Mouse (Mus musculus) embryonic fibroblast, embryonic 13.5 days (primary cell): ENCODE measurements at regions not wholly inside any gene's neighbourhood (a gene's known extent, or its start where the extent isn't known, plus 50 kb on each side); places are given as distances from the start of the nearest gene placed in this dataset.

Experiments
- H3K27ac ChIP-seq: 2 replicates; pipeline ENCODE4 v1.5.1; 2012; ENCODE audit warnings: low read length, control low read depth, inconsistent platforms; ENCODE audit not compliant: insufficient read depth
- H3K4me1 ChIP-seq: 2 replicates; pipeline ENCODE4 v1.6.1; 2011; ENCODE audit warnings: low read length; ENCODE audit not compliant: control insufficient read depth, insufficient read depth
- H3K4me3 ChIP-seq: 2 replicates; pipeline ENCODE4 v1.5.1; 2011; ENCODE audit warnings: mild to moderate bottlenecking, control low read depth, low read length; ENCODE audit not compliant: insufficient read depth
- CTCF ChIP-seq: IDR thresholded peaks from 2 replicates; pipeline ENCODE4 v1.5.1; 2011; ENCODE audit warnings: mild to moderate bottlenecking, control low read depth, low read length, moderate library complexity, borderline replicate concordance; ENCODE audit not compliant: insufficient read depth
- POLR2A ChIP-seq: IDR thresholded peaks from 2 replicates; pipeline ENCODE4 v1.6.1; 2011; ENCODE audit warnings: low read depth, mild to moderate bottlenecking, control low read depth, low read length, moderate library complexity

- Histone ChIP-seq H3K4me3 (no peak overlapping the region), H3K27ac (no peak overlapping the region), H3K4me1 (peaks cover 2% of the 10 kb centered on the region; the same call in 1 of the 2 replicates)
- TF ChIP-seq POLR2A (no peak), CTCF (no peak)
These were observed 224.1 kb upstream of the Rpl38 start for GRCm38 (mm10) chr11:114444211-114444610.

GRCm38 (mm10) chr11:114443444-114443843, 224.9 kb upstream of the Rpl38 start:
- TF ChIP-seq POLR2A (no peak), CTCF (no peak)
- Histone ChIP-seq H3K4me3 (no peak overlapping the region), H3K27ac (no peak overlapping the region), H3K4me1 (no peaks in the 10 kb centered on the region; the same call in 1 of the 2 replicates)

- Histone ChIP-seq H3K4me1 (no peaks in the 10 kb centered on the region), H3K4me3 (no peak overlapping the region), H3K27ac (no peak overlapping the region)
- no peak for TF ChIP-seq POLR2A
- no peak for TF ChIP-seq CTCF
These were observed 229.0 kb upstream of the Rpl38 start for GRCm38 (mm10) chr11:114439314-114439713.

- H3K4me3 ChIP-seq = no peak overlapping the region
- H3K27ac ChIP-seq = no peak overlapping the region
- TF ChIP-seq CTCF = no peak
- TF ChIP-seq POLR2A = no peak
- no peaks in the 10 kb centered on the region for H3K4me1 ChIP-seq
These were observed 232.5 kb upstream of the Rpl38 start for GRCm38 (mm10) chr11:114435788-114436187.

GRCm38 (mm10) chr11:114433561-114433960, 234.8 kb upstream of the Rpl38 start:
- Histone ChIP-seq H3K27ac (no peak overlapping the region), H3K4me3 (no peak overlapping the region), H3K4me1 (no peaks in the 10 kb centered on the region)
- TF ChIP-seq CTCF (no peak), POLR2A (no peak)

GRCm38 (mm10) chr11:114425447-114425846, 242.9 kb upstream of the Rpl38 start:
- H3K4me1 ChIP-seq = no peaks in the 10 kb centered on the region
- no peak for TF ChIP-seq POLR2A
- no peak for TF ChIP-seq CTCF
- no peak overlapping the region for H3K27ac ChIP-seq

GRCm38 (mm10) chr11:114423322-114423721, 245.0 kb upstream of the Rpl38 start:
- TF ChIP-seq CTCF = no peak
- no peak overlapping the region for H3K27ac ChIP-seq
- H3K4me1 ChIP-seq = no peaks in the 10 kb centered on the region
- no peak overlapping the region for H3K4me3 ChIP-seq

More at GRCm38 (mm10) chr11:114425447-114425846, 242.9 kb upstream of the Rpl38 start:
- no peak overlapping the region for H3K4me3 ChIP-seq

GRCm38 (mm10) chr11:114419002-114419401, 249.3 kb upstream of the Rpl38 start:
- no peaks in the 10 kb centered on the region for H3K4me1 ChIP-seq
- no peak overlapping the region for H3K27ac ChIP-seq
- H3K4me3 ChIP-seq = no peak overlapping the region
- TF ChIP-seq POLR2A (no peak), CTCF (no peak)

- TF ChIP-seq POLR2A (no peak), CTCF (no peak)
- Histone ChIP-seq H3K27ac (no peak overlapping the region), H3K4me1 (no peaks in the 10 kb centered on the region), H3K4me3 (no peak overlapping the region)
These were observed 252.2 kb upstream of the Rpl38 start for GRCm38 (mm10) chr11:114416168-114416567.

GRCm38 (mm10) chr11:114404401-114404800, 263.9 kb upstream of the Rpl38 start:
- TF ChIP-seq CTCF = no peak
- no peak for TF ChIP-seq POLR2A
- no peak overlapping the region for H3K27ac ChIP-seq
- no peaks in the 10 kb centered on the region for H3K4me1 ChIP-seq
- H3K4me3 ChIP-seq = no peak overlapping the region
